Comparison of ENCODE assay signal across 8 mouse cellular contexts in genomic region chr10:75438132-75438810, GRCm38 (mm10). TPM values are rescaled to one million over a fixed set of nuclear protein-coding genes. Genes with fewer than 3 reads are reported as not detected.
DNase-seq lines count a peak whose midpoint lies in the region; ATAC-seq and TF ChIP-seq lines count a peak whose summit lies in the region.

No protein-coding gene starts in this region.

- WGBS in embryonic facial prominence, embryonic 14.5 days = 75% methylated on average over 13 of the region's 13 CpGs
- 80% methylated on average over 13 of the region's 13 CpGs for WGBS in embryonic facial prominence, embryonic 10.5 days
- 61% methylated on average over 13 of the region's 13 CpGs for WGBS in heart, embryonic 12.5 days
- 64% methylated on average over 13 of the region's 13 CpGs for WGBS in midbrain, embryonic 14.5 days
- WGBS in liver, postnatal 0 days (ENCODE audit: insufficient replicate concordance) = 60% methylated on average over 13 of the region's 13 CpGs

- H3K9me3 ChIP-seq in embryonic facial prominence, embryonic 14.5 days (ENCODE audit: control insufficient read depth, low read length) = no peaks in the 10 kb centered on the region
- H3K9me3 ChIP-seq in embryonic facial prominence, embryonic 10.5 days = no peaks in the 10 kb centered on the region
- no peaks in the 10 kb centered on the region for H3K9me3 ChIP-seq in heart, embryonic 12.5 days (replicated peaks)
- H3K9me3 ChIP-seq in midbrain, embryonic 14.5 days (ENCODE audit: control insufficient read depth, low read length) = no peaks in the 10 kb centered on the region
- no peaks in the 10 kb centered on the region for H3K9me3 ChIP-seq in liver, postnatal 0 days (ENCODE audit: low read length)

- H3K4me2 ChIP-seq in embryonic facial prominence, embryonic 14.5 days (ENCODE audit: low read depth, low read length) = no peak overlapping the region
- no peak overlapping the region for H3K4me2 ChIP-seq in heart, embryonic 12.5 days
- no peak overlapping the region for H3K4me2 ChIP-seq in midbrain, embryonic 14.5 days (ENCODE audit: low read length)
- no peak overlapping the region for H3K4me2 ChIP-seq in liver, postnatal 0 days (ENCODE audit: low read depth, low read length)

- H3K27ac ChIP-seq in embryonic facial prominence, embryonic 14.5 days (replicated peaks; ENCODE audit: low read depth, low read length) = no peak overlapping the region
- H3K27ac ChIP-seq in embryonic facial prominence, embryonic 10.5 days (replicated peaks) = no peak overlapping the region
- H3K27ac ChIP-seq in heart, embryonic 12.5 days (ENCODE audit: poor library complexity, severe bottlenecking) = peak overlapping the region; percentile 68
- H3K27ac ChIP-seq in midbrain, embryonic 14.5 days (replicated peaks; ENCODE audit: low read depth, low read length) = no peak overlapping the region
- H3K27ac ChIP-seq in liver, postnatal 0 days (ENCODE audit: low read depth) = no peak overlapping the region

- H3K4me3 ChIP-seq in embryonic facial prominence, embryonic 14.5 days (ENCODE audit: low read depth, low read length) = no peak overlapping the region
- no peak overlapping the region for H3K4me3 ChIP-seq in embryonic facial prominence, embryonic 10.5 days
- H3K4me3 ChIP-seq in heart, embryonic 12.5 days = no peak overlapping the region
- H3K4me3 ChIP-seq in midbrain, embryonic 14.5 days (replicated peaks; ENCODE audit: low read depth, low read length) = no peak overlapping the region
- H3K4me3 ChIP-seq in liver, postnatal 0 days (ENCODE audit: low read depth, low read length) = no peak overlapping the region

- 0 out of 2 replicates have a peak, but pooled peaks have one; percentile 34 for ATAC-seq in embryonic facial prominence, embryonic 14.5 days (ENCODE audit: low read depth)
- peak; percentile 46; the same call in 1 of the 2 replicates for ATAC-seq in heart, embryonic 12.5 days (ENCODE audit: insufficient number of reproducible peaks, low FRiP score)
- no peak for ATAC-seq in midbrain, embryonic 14.5 days (ENCODE audit: low FRiP score, low TSS enrichment)
- ATAC-seq in liver, postnatal 0 days = no peak

- TF ChIP-seq CTCF in liver, postnatal 0 days (IDR thresholded peaks at IDR 0.05; ENCODE audit: low read depth) = no peak

- H3K4me1 ChIP-seq in embryonic facial prominence, embryonic 14.5 days (ENCODE audit: control insufficient read depth, insufficient read depth, low read length) = no peaks in the 10 kb centered on the region
- H3K4me1 ChIP-seq in embryonic facial prominence, embryonic 10.5 days = peaks cover 5% of the 10 kb centered on the region; the same call in 1 of the 2 replicates
- H3K4me1 ChIP-seq in heart, embryonic 12.5 days (replicated peaks) = peaks cover 26% of the 10 kb centered on the region
- H3K4me1 ChIP-seq in midbrain, embryonic 14.5 days (ENCODE audit: control insufficient read depth, insufficient read depth, low read length) = no peaks in the 10 kb centered on the region
- H3K4me1 ChIP-seq in liver, postnatal 0 days (ENCODE audit: insufficient read depth) = no peaks in the 10 kb centered on the region

- no peaks in the 10 kb centered on the region for H3K27me3 ChIP-seq in embryonic facial prominence, embryonic 14.5 days (replicated peaks; ENCODE audit: control insufficient read depth, insufficient read depth, low read length)
- no peaks in the 10 kb centered on the region for H3K27me3 ChIP-seq in embryonic facial prominence, embryonic 10.5 days (replicated peaks; ENCODE audit: low read depth, poor library complexity, severe bottlenecking)
- H3K27me3 ChIP-seq in heart, embryonic 12.5 days (replicated peaks) = no peaks in the 10 kb centered on the region
- no peaks in the 10 kb centered on the region for H3K27me3 ChIP-seq in midbrain, embryonic 14.5 days (ENCODE audit: control insufficient read depth, insufficient read depth, low read length)
- H3K27me3 ChIP-seq in liver, postnatal 0 days (ENCODE audit: insufficient read depth, low read length) = no peaks in the 10 kb centered on the region

- peak; percentile 29 for DNase-seq in embryonic facial prominence, embryonic 14.5 days (ENCODE audit: low spot score)
- DNase-seq in embryonic facial prominence, embryonic 10.5 days (ENCODE audit: low spot score) = no peak
- DNase-seq in MN1 (ENCODE audit: low spot score) = peak; percentile 78
- DNase-seq in kidney, postnatal 10 days = peak; percentile 82
- DNase-seq in midbrain, embryonic 14.5 days = peak; percentile 68
- DNase-seq in liver, postnatal 0 days = no peak
- no peak for DNase-seq in cerebellum, adult 18-20 months

- no peak for TF ChIP-seq EP300 in liver, postnatal 0 days (IDR thresholded peaks at IDR 0.05; ENCODE audit: low read depth)

- no peak overlapping the region for H3K9ac ChIP-seq in embryonic facial prominence, embryonic 14.5 days (ENCODE audit: low read depth, low read length)
- H3K9ac ChIP-seq in heart, embryonic 12.5 days = no peak overlapping the region
- no peak overlapping the region for H3K9ac ChIP-seq in midbrain, embryonic 14.5 days (replicated peaks; ENCODE audit: low read length)
- no peak overlapping the region for H3K9ac ChIP-seq in liver, postnatal 0 days (replicated peaks)

- no peaks in the 10 kb centered on the region for H3K36me3 ChIP-seq in embryonic facial prominence, embryonic 14.5 days (ENCODE audit: control insufficient read depth, insufficient read depth, low read length)
- no peaks in the 10 kb centered on the region for H3K36me3 ChIP-seq in embryonic facial prominence, embryonic 10.5 days (replicated peaks)
- no peaks in the 10 kb centered on the region for H3K36me3 ChIP-seq in heart, embryonic 12.5 days
- H3K36me3 ChIP-seq in midbrain, embryonic 14.5 days (ENCODE audit: control insufficient read depth, insufficient read depth, low read length) = no peaks in the 10 kb centered on the region
- no peaks in the 10 kb centered on the region for H3K36me3 ChIP-seq in liver, postnatal 0 days (replicated peaks; ENCODE audit: insufficient read depth, low read length)

RNA-seq across cellular contexts. Expression of gene Upb1, which starts 37.4 kb away (rescaled TPM):
- polyA plus RNA-seq in embryonic facial prominence, embryonic 14.5 days (2014; fragmentation: Nextera tagmentation; extraction: Ambion mirVana) = 0.99 and 2.2 TPM in 2 replicates
- 0.14 TPM in 1 of 2 replicates, not detected in the other for polyA plus RNA-seq in embryonic facial prominence, embryonic 10.5 days (2016; fragmentation: Nextera tagmentation; extraction: Ambion mirVana)
- polyA plus RNA-seq in heart, embryonic 12.5 days (2016; fragmentation: Nextera tagmentation; extraction: Ambion mirVana) = 0.15 and 0.17 TPM in 2 replicates
- 0.11 TPM in 1 of 2 replicates, not detected in the other for polyA plus RNA-seq in midbrain, embryonic 14.5 days (2014; fragmentation: Nextera tagmentation; extraction: Ambion mirVana)
- 84.2 and 103 TPM in 2 replicates for polyA plus RNA-seq in liver, postnatal 0 days (2015; fragmentation: Nextera tagmentation; extraction: Ambion mirVana)

Comparison
In these comparisons a context has a peak if more than half of its experiments do, and no peak if none do; other contexts are left out.
1. DNase-seq: peak in embryonic facial prominence, embryonic 14.5 days (single experiment), MN1 (single experiment), kidney, postnatal 10 days (single experiment) and midbrain, embryonic 14.5 days (single experiment); none in embryonic facial prominence, embryonic 10.5 days (single experiment), liver, postnatal 0 days (single experiment) and cerebellum, adult 18-20 months (0 of 2).
2. ATAC-seq: peak in embryonic facial prominence, embryonic 14.5 days (single experiment) and heart, embryonic 12.5 days (single experiment); none in midbrain, embryonic 14.5 days (single experiment) and liver, postnatal 0 days (single experiment).
3. RNA of gene Upb1, which starts 37.4 kb away (polyA plus RNA-seq): 84.2 to 103 TPM in liver, postnatal 0 days; 0.99 to 2.2 TPM in embryonic facial prominence, embryonic 14.5 days, 0.15 to 0.17 TPM in heart, embryonic 12.5 days, 0.14 TPM in embryonic facial prominence, embryonic 10.5 days and 0.11 TPM in midbrain, embryonic 14.5 days; every median in the first group is over 10 times any median in the second.